Mouse (Mus musculus): ENCODE results near the gene Wdr26.

The Wdr26 gene

GRCm38 (mm10) chr1:181150827-181151534, 60.8 kb downstream of the Wdr26 start:
- peak; percentile 85 to 87 for DNase-seq

- DNase-seq, result no peak
Measured at GRCm38 (mm10) chr1:181150431-181150826, 61.4 kb downstream of the Wdr26 start.

DNA sequence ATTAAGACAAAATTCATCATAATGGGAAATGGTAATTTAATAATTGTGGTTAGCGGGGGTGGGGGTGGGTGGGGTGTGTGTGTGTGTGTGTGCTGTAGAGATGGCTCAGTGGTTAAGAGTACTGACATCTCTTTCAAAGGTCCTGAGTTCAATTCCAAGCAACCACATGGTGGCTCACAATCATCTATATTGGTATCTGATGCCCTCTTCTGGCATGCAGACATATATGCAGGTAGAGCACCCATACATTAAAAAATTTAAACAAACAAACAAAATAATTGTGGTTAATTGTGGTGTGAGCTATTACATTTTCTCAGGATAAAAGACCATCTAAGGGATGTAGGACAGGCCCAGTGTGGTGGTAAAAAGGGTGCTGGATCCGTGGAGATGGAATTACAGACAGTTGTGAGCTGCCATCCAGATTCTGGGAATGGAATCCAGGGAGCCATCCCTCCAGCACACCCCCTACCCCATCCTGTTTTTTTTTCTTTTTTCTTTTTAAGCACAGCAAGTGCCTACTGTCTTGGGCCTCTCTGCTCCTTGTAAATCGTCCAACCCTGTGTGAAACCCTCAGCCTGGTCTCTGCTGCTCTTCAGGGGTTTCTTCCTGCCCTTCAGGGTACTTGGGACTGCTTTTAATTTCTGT, 62.3 kb downstream of the Wdr26 start:
- DNase-seq, result no peak

DNA sequence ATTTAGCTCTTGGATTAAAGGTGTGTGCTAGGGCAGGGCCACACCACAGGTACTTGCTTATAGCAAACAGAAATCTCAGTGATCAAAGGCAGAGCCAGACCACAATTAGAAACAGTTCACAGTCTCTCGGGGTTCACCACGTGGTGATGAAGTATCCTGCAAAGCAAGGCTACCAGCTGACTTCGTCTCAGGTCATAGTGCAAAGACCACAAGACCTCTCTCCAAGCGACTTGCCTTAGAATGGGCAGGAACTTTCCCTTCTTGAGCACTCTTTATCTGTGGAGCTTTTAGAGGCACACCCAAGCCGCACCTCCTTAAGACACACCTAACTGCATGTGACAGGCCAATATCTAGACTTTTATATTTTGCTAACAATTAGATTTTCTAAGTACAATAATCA, 63.3 kb downstream of the Wdr26 start:
- DNase-seq, result no peak

DNA sequence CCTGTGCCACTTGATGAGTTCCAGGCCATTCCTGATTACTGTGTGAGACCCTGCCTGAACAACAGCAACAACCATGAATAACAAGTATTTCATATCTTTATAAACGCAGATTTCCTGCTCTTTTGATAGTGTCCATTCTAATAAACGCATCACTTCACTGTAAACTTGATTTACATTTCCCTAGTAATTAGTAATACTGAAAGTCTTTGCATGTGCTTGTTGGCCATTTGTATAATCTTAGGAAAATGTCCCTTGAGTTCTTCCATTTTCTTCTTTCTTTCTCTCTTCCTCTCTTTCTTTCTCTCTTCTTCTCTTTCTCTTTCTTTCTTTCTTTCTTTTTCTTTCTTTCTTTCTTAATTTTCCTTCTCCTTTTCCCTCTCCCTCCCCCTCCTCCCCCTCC, 65.6 kb downstream of the Wdr26 start:
- no peak for DNase-seq

DNA sequence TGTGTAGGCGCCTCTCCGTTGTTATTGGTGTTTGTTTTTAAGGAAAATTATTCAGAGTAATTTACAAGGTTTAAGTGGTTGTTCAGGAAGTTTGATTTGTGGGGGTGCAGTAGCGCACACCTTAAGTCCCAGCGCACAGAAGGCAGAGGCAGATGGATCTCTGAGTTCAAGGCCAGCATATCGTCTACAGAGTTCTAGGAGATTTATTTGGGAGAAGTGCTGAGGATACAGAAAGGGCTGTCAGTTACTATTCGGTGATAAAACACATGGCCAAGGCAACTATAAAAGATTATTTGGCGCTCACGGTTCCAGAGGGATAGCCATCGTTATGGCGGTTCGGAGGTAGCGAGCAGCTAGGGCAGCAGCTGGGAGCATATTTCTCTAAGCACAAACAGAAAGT, 66.8 kb downstream of the Wdr26 start:
- DNase-seq, result no peak

DNA sequence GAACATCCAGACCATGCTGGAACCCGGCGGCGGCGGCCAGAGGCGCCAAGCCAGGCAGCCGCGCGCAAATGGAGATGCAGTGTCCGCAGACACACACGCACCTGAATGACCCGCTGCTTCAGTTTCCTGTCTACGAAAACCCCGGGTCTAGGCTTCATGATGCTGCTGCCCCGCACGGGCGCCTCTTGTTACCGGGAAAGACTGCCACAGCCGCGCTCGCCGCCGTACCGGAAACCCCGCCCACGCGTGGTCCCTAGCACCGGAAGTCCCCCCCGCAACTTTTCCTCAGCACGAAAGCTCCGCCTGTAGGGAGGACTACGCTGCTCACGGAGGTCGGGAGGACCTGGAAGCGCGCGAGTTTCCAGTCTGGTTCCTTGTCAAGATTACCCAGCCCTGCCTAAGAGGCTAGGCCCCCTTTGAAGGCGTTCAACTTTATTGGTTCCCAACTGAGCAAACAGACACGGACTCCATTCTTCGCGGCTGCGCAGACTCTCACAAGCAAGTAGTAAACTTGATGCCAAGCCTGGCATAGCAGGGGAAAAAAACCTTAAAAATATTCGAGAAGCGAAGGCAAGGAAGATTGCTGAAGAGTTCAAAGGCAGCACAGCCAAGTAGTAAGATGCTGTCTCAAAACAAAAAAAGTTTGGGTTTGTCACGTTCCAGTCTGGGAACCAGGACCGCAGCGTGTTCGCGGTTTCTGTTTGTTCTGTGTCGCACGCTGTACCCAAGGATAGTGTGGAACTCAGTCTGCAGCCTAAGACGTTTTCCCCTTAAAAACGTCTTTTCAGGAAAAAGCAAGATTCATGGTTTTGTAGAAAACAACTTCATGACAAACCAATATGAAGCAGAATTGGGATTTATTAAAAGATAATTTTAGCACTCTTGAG, 67.6 kb downstream of the Wdr26 start, which contains the start of the genes Nvl and Cnih4:
Gene Nvl (minus strand): TSS at position 255 of the 887 bp plus-strand sequence.
Gene Cnih4 (plus strand): TSS at position 744 of the 887 bp plus-strand sequence.
- DNase-seq, result peak; percentile 81 to 84

GRCm38 (mm10) chr1:181143609-181143949, 68.2 kb downstream of the Wdr26 start:
- DNase-seq, result no peak

DNA sequence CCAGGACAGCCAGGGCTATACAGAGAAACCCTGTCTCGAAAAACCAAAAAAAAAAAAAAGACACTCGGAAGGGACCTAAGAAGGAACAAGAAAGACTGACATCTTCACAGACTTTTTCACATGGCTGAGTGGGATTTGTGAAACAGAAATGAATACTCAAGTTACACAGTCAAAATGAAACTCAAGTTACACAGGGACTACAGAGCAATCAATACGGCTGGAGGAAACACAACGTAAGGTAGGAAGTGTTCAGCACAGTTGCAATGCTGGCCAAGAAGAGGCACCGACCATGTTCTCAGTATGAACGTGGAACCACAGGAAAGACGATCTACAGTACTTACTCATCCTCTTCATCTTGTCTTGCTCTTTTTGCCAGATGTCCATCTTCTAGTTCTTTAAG, 73.1 kb downstream of the Wdr26 start:
- no peak for DNase-seq

DNA sequence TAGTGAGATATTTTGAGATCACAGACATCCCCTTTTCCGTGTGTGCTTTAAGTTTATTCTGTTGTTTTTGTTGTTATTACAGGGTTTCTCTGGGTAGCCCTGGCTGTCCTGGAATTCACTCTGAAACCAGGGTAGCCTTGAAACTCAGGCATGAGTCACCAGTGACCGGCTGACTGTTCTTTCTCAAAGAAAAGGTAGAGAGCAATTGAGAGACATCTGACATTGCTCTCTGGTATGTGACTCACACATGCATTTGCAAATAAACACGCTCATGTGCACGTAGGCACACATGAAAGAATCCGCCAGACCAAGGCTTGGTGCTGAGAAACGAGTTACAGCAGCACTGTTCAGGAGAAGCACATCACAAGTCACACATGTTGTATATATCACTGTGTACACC, 79.9 kb downstream of the Wdr26 start:
- no peak for DNase-seq

- DNase-seq, result no peak
Measured at GRCm38 (mm10) chr1:181126766-181127165, 85.0 kb downstream of the Wdr26 start.

GRCm38 (mm10) chr1:181125916-181126315, 85.9 kb downstream of the Wdr26 start:
- DNase-seq, result no peak

DNA sequence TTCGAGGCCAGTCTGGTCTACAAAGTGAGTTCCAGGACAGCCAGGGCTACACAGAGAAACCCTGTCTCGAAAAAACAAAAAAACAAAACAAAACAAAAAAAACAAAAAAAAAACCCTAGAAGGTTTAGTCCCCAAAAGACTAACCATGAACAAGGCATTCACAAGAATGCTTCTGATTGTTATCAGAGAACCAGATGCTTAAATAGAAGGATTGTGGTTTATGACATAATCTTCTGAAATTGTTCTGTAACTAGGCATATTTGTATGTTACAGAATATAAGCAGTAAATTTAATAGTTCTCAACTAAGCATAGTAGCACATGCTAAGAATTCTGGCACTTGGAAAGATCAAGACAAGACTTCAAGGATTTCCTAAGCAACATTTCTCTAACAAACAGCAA, 87.7 kb downstream of the Wdr26 start:
- DNase-seq, result no peak

All from thymus, adult 18-20 months (tissue).